Mouse (Mus musculus) kidney, adult 9 months (tissue): ENCODE results near the gene Rbm8a.

ENCODE experiments used
- DNase-seq: peaks from one replicate; pipeline ENCODE4 v3.0.0; 2022

The Rbm8a gene

DNA sequence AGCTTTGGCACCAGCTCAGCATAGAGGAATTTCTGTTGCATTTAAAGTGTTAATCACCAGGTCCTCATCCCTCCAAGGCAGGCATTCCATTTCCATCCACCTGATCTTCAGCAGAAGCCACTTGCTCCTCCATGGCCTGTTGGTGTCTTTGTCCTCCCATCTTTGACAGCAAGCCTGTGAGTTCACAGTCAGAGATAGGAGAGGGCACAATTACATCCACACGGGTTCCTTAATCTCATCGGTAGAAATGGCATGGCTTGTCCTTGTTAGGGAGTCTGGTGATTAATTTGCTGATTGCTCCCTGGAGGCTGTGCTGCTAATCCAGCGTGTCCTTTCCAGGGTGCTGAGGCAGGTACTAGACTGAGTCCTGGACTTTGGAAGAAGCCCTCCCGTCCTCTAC lies 43.8 kb downstream of the Rbm8a start:
- no peak for DNase-seq

- DNase-seq, result no peak
These were observed 44.7 kb downstream of the Rbm8a start for GRCm38 (mm10) chr3:96674442-96674841.

- no peak for DNase-seq
These were observed 45.4 kb downstream of the Rbm8a start for GRCm38 (mm10) chr3:96675171-96675570.

DNA sequence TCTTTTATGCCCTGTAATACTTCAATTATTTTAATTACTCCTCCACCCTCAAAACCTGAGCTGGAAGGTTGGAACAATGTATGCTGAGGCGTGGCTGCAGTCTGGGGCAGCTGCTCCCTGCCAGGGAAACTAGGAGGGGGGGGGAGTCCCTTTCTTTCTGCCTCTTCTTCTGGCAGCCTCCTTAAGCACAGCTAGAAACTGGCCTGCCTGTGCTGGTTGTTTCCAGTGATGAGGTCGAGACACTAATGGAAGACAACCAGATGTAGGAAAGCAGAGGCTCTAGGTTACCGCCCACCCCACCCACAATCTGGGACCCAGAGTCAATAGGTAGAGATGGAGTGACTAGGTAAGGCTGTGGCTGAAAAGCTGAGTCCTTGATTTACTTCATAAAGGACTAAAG lies 46.0 kb downstream of the Rbm8a start:
- DNase-seq, result no peak

DNA sequence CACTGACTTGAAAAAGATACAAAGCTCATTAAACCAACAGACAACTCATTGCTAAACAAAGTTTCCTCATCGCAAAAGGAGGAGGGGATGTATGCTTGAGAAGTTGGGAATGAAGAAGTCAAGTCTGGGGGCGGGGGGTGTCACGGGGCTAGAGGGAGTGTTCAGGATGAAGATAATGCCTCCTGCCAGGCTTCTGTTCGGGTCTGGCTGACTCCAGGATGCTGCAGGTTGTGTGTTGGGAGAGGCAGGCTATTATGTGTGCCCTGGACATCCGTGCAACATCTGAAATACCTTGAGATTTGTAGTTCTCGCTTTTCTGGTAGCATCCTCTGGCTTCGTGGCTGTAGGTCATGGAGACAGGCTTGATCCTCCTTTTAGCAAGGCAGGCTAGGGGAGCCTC lies 48.7 kb downstream of the Rbm8a start:
- no peak for DNase-seq

GRCm38 (mm10) chr3:96679159-96679674 lies 49.5 kb downstream of the Rbm8a start:
- DNase-seq, result no peak

GRCm38 (mm10) chr3:96680269-96680956 lies 50.7 kb downstream of the Rbm8a start:
- no peak for DNase-seq
